Mouse (Mus musculus) cerebellum, postnatal 14 days (tissue): ENCODE results near the gene Mier2.

Experiments used
- DNase-seq, 2 experiments: peaks; one replicate each; pipeline ENCODE4 v3.0.0; 2021; ENCODE audit warnings: mixed read lengths in 2 of 2

Mier2 gene

DNA sequence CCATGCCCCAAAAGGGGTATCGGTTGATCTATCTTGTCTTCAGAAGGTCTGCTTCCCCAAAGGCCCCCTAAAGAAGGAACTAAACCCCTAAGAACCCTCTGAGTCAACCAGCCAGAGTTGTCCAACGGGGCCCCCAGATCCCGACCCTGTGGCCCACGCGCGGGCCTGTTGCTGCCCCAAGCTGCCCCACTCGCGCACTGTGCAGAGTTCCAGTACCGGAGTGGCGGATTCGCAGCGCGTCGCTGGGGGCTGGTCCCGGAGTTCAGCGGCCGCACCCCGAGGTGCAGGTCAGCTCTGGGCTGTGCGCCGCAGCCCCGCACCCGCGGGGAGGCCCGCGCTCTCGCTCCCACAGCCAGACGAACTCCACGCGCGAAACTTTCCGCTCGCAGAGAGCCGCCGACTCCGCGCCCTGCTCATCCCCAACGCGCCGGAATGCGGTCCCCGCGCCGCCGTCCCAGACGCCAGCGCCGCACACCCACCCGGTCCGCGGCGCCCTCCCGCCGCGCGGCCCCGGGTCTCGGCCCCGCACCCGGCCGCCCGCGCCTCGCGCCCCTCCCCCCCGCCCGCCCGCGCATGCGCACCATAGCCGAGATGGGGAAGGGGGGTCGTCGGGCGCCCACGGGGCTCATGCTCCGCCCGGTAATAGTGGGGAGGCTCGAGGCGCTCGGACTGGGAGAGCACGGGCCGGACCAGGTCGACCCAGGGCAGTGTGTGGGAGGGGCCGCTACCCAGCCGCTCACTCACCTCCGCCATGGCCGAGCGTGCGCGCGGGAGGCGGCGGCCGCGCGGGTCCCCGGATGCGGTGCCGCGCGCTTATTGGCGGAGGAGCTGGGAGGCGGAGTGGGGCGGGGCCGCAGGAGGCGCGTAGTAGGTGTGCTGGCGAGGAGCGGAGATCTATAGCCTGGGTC lies at the start of gene Mier2:
TSS of gene Mier2 (minus strand) at position 870 of the 908 bp plus-strand sequence.
- peak; percentile 89 to 93 for DNase-seq

DNA sequence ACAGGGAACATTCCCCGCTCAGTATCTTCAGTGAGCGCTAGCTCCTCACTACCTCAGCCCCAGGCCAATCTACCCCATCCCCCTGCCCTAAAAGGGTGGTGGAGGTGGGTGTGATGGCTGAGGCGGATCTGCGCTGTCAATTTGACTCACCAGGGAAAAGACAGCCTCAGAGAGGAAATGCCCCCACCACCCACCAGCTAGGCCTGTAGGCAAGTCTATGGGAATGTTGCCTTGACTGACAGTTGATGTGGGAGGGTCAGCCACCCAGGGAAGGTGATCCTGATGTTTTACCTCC lies 42.9 kb upstream of the Mier2 start:
- DNase-seq, result no peak

- no peak for DNase-seq
Measured at GRCm38 (mm10) chr10:79597051-79597935, 42.3 kb upstream of the Mier2 start.

DNA sequence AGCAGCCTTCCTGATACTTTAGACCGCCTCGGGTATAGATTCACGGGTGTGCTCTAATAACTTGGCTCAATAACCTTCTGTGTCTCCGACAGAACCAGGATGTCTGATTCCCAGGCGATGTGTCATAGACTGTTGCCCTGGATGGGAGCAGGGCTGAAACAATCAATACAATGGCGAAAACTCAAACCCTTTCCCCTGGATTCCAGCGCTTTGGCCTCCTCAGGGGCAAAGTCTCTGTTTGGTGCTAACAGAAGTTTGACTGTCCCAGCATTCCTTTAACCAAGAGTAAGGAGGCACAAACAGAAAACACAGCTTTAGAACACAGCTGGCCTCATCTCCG lies 40.6 kb upstream of the Mier2 start:
- DNase-seq, result no peak

DNA sequence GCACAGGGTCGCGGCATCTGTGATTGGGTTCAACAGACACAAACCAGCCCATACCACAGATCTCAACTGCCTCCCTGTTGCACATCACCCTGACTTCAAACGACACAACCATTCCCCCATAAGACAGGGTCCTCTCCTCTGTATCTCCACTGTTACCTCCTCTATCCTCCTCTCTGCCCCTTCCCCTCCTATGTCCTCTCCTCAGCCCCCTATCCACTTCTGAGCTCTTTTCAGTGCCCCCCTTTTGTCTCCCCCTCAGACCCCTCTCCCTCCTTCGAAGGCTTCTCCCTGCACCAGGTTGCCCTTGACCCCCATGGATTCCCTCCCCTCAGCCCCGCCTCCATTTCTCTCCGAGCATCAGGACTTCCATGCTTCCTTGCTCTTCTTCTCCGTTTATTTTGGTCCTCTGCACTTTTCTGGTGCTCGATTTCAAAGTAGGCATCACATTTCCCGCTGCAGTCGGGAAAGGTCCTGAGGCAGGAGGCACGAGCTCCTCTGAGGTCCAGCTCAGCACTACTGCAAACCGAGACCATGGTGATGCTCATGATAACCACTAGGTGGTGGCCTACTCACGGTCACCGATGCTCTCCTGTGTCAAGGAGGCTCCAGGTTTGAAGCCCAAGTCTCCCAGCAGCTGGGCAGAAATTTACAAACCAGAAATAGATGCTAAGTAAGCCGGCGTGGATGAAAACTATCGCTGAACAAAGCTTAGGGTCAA lies 40.0 kb upstream of the Mier2 start:
- DNase-seq, result peak; percentile 80 to 84

DNA sequence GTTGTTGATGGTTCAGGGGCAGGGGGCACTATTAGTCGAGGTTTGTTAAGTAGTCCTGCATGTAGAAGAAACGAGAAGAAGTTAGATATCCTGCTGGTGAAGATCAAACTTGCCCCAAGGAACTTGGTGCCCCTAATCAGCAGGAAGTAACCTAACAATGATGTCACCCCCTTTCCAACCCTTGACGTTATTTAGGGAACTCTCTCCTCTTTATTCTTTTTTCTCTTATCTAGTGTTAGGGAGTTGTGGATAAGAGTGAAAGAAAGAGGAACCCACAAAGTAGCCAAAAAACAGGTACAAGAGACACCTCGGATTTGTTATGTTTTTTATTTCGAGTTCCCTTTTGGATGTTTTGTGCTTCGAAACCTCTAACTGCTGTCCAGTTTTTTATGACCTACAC lies 39.1 kb upstream of the Mier2 start:
- DNase-seq, result no peak

GRCm38 (mm10) chr10:79590702-79591101 lies 35.7 kb upstream of the Mier2 start:
- DNase-seq, result no peak

DNA sequence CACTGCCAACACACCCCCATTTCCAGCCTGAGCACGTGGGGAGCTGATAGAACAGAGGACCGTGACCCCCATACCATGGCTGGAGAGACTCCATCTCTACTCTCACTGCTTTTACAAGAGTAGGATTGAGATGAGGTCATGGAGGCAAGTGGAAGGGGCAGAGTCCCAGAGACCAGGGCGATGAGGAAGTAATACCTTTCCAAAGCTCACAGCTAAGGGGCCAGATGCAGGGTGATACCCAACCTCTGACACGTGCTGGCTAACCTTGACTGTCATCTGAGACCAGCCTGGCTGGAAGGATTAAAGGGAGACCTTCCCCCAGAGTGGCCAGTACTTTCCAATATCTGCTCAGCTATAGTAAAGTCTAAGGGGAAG lies 32.7 kb upstream of the Mier2 start:
- DNase-seq, result peak in 1 of 2 experiments; percentile 0

- DNase-seq, result no peak
Measured at GRCm38 (mm10) chr10:79587061-79587751, 32.2 kb upstream of the Mier2 start, which contains the start of gene Theg. TSS of gene Theg (minus strand) at chr10:79587331.

DNA sequence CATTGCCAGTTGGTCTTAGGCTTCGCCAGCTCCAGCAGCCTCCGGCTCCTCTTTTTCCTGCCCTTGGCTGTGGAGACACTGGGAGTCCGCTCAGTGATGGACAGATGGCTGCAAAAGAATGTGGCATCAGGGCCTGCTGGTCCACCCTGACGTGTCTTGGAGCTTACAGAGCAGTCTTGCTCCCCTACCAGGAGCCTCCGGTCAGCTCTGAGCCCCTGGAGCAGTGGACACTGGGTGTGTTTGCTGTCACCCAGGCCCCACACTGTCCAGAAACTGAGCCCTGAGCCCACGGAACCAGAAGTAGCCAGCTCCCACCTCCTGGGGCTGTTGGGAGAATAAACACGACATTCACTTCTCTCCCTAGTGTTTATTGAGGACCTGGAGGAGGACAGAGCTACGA lies 31.2 kb upstream of the Mier2 start:
- no peak for DNase-seq

GRCm38 (mm10) chr10:79585723-79586122 lies 30.7 kb upstream of the Mier2 start:
- DNase-seq, result no peak

GRCm38 (mm10) chr10:79585136-79585535 lies 30.1 kb upstream of the Mier2 start:
- DNase-seq, result no peak

- DNase-seq, result no peak
Measured at GRCm38 (mm10) chr10:79584426-79584825, 29.4 kb upstream of the Mier2 start.

DNA sequence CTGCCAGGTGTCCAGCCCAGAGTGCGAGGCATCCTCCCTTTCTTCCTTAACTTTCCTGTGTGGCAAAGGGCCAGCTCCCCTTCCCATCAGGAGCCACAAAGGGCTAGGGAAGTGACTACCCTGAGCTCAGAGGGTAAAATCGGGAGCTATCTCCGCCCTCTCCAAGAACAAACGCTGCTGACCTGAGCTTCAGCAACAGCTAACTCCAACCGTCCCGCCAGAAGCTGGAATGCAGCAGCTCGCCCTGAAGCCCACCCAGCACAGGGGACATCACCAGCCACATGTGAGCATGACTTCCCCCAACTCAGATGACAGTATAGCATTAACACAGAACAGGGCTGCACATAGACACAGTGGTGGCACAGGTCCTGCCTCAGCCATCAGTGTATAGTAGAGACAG lies 29.0 kb upstream of the Mier2 start:
- no peak for DNase-seq

- DNase-seq, result no peak
Measured at GRCm38 (mm10) chr10:79581501-79581900, 26.5 kb upstream of the Mier2 start.

GRCm38 (mm10) chr10:79580811-79581210 lies 25.8 kb upstream of the Mier2 start:
- peak; percentile 75 to 91 for DNase-seq

DNA sequence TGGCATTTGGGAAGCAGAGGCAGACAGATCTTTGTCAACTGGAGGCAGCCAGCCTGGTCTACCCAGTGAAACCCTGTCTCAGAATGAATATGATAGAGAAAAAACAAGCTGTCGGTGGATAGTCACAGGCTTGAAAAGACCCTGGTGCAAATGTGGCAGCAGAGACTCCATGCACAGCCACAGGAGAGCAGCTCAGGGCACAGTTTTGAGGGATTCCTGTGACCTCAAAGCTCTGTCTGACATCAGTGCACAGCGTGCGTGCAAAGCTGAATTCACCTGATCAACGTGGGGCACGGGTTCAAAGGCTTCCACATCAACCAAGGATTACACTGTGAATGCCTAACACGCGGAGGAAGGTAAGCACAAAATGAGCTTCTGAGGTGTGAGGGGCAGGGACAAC lies 25.4 kb upstream of the Mier2 start:
- DNase-seq, result no peak

DNA sequence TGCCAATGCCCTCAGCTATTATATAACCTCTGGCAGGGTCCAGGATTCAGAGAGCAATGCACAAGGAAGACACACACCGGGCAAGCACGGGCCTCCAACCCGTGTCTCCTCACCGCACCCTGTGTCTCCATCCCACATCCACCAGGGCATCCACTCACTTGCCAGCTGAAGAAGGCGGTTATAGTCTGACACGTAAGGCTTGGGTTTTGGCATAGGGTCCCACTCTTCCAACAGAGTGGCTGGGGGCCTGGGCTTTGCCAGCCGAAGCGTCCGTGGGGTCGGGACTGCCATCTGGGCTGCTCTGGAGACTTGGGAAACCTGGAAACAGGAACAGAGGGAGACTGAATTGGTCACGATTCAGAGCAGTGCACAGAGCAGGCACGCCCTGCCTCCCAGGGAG lies 24.8 kb upstream of the Mier2 start:
- DNase-seq, result peak; percentile 40 to 60

- DNase-seq, result no peak
Measured at GRCm38 (mm10) chr10:79578891-79579290, 23.9 kb upstream of the Mier2 start.

- DNase-seq, result no peak
Measured at GRCm38 (mm10) chr10:79578276-79578675, 23.3 kb upstream of the Mier2 start.

DNA sequence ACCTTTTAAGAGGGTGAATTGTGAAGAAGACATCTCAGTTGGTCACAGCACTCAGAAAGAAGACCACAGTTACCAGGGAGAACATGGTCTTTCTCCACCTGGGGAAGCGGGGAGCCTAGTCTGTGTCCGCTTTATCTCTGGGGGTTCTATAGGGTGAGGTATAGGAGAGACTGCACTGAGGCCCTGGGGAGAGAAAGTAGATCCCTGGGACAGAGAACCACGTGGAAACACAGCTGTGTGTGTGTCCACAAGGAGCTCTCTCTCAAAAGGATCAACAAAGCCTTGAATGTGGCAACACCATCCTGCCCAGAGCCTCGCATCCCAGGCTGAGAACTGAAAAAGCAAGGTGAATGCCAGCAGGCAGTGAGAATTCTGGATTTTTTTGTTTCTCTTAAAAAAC lies 22.4 kb upstream of the Mier2 start:
- no peak for DNase-seq

DNA sequence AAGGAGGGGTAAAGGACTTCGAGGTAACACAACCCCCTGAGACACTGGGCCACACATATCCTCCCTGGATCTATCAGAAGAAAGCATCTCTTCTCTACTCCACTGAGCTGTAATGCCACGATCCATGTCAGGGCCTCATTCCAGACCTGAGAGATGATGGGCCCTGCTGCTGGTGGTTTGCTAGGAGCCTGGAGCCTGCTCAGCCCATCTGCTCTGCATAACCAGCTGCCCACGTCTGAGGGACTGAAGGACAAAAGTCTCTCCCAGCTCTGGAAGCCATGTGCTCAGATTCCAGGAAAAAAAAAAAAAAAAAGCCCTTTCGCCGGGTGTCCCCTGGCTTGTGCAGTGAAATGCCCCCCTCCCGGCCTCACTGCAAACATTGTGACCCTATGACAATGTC lies 20.8 kb upstream of the Mier2 start:
- no peak for DNase-seq

GRCm38 (mm10) chr10:79574796-79575195 lies 19.8 kb upstream of the Mier2 start:
- DNase-seq, result no peak
